Mouse (Mus musculus): ENCODE results near the gene Hook2. TPM values are rescaled to one million over a fixed set of nuclear protein-coding genes. Genes with fewer than 3 reads are reported as not detected.
A peak's percentile ranks its signal among the peaks of the same experiment; 100 is the strongest.

Gene Hook2
- polyA plus RNA-seq, 1 experiment from 2014 or later, result 7.3 TPM

GRCm38 (mm10) chr8:85021514-85022055 lies 31.2 kb downstream of the Hook2 start:
- Histone ChIP-seq H3K27ac (replicated peaks) (no peak overlapping the region), H3K4me3 (no peak overlapping the region), H3K36me3 (peaks cover 70% of the 10 kb centered on the region), H3K9me3 (no peaks in the 10 kb centered on the region), H3K4me1 (peaks cover 21% of the 10 kb centered on the region), H3K4me2 (no peak overlapping the region), H3K9ac (no peak overlapping the region), H3K27me3 (replicated peaks) (no peaks in the 10 kb centered on the region)
- no peak for ATAC-seq (ENCODE audit: extremely low read depth, insufficient number of reproducible peaks, low FRiP score, low TSS enrichment)
- WGBS, result 92% methylated on average over 3 of the region's 3 CpGs

DNA sequence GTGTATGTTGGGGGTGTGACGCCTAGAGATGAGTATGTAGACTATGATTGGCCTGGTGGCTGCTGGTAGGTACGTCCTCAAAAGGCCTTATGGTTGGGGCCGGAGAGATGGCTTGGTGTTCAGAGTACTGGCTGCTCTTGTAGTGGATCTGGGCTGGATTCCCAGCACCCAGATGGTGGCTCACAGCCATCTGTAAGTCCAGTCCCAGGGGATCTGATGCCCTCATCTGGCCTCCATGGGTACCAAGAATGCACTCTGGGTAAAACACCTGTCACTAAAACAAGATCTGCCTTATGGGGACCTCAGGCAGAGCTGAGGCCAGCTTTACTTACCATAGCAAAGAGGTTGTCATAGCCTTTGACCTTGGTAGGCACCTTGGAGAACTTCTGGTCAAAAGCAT lies 33.4 kb downstream of the Hook2 start:
- peaks cover 53% of the 10 kb centered on the region for H3K36me3 ChIP-seq
- H3K27me3 ChIP-seq (replicated peaks), result no peaks in the 10 kb centered on the region
- ATAC-seq (ENCODE audit: extremely low read depth, insufficient number of reproducible peaks, low FRiP score, low TSS enrichment), result no peak
- H3K27ac ChIP-seq (replicated peaks), result no peak overlapping the region
- H3K4me2 ChIP-seq, result peak overlapping the region; percentile 91
- no peaks in the 10 kb centered on the region for H3K9me3 ChIP-seq
- H3K4me1 ChIP-seq, result peaks cover 33% of the 10 kb centered on the region
- WGBS, result 85% methylated on average over 3 of the region's 3 CpGs
- 0 out of 2 replicates have a peak overlapping the region, but pooled peaks have one; percentile 92 for H3K9ac ChIP-seq
- H3K4me3 ChIP-seq, result peak overlapping the region; percentile 85

DNA sequence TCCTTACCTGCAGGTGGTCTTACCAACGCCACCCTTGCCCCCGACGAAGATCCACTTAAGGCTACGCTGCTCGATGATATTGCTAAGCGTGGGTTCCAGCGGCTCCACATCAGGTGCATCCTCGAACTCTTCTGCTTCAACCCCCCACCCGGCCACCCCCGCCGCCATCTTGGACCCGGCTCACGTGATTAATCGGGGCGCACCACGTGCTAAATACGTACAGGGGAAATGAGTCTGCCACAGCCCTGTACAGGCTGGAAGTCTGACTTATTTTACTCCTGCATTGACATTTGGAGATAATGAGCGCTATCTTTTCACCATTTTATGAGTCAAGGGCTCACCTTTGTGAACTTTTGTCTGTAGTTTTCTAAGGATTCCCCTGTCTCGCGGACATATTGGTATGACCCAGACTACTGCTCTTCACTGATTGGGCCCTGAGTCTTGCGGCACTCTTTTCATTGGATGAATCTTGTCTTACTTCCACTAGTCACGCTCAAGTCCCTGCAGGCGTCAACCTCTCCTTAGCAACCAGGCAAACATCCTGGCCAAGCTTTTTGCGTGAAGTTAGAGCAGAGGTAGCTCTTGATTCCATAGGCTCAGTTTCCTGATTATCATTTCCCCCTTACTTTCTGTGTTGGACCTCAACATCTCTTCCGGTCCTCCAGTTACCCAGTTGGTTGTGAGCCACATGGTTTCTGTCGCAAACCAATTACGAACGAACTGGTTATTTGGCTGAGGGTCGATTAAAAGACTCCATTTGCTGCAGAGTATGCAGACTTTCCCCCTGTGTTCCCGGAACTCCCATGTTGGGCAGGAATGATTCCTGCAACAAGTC lies 34.9 kb downstream of the Hook2 start, which contains the start of gene Asna1:
Gene Asna1 (minus strand): TSS at position 184 of the 835 bp plus-strand sequence.
- Histone ChIP-seq H3K4me2 (peak within 1 kb of the TSS; percentile 91), H3K36me3 (peaks cover 52% of the 10 kb centered on the region), H3K9me3 (no peaks in the 10 kb centered on the region), H3K27me3 (replicated peaks) (no peaks in the 10 kb centered on the region), H3K27ac (replicated peaks) (peak within 1 kb of the TSS; percentile 88), H3K4me1 (peaks cover 41% of the 10 kb centered on the region), H3K4me3 (peak within 1 kb of the TSS; percentile 85), H3K9ac (peak within 1 kb of the TSS; percentile 92)
- peak; percentile 78; the same call in 1 of the 2 replicates for ATAC-seq (ENCODE audit: extremely low read depth, insufficient number of reproducible peaks, low FRiP score, low TSS enrichment)
- WGBS, result 4% methylated on average over 30 of the region's 30 CpGs

GRCm38 (mm10) chr8:85026670-85027515 lies 36.5 kb downstream of the Hook2 start, which contains the start of gene Trir:
TSS of gene Trir (plus strand) at chr8:85026823.
- peak; percentile 80 for ATAC-seq (ENCODE audit: extremely low read depth, insufficient number of reproducible peaks, low FRiP score, low TSS enrichment)
- H3K36me3 ChIP-seq, result peaks cover 52% of the 10 kb centered on the region
- H3K27me3 ChIP-seq (replicated peaks), result no peaks in the 10 kb centered on the region
- H3K4me3 ChIP-seq, result peak within 1 kb of the TSS; percentile 85
- H3K9me3 ChIP-seq, result no peaks in the 10 kb centered on the region
- H3K4me1 ChIP-seq, result peaks cover 41% of the 10 kb centered on the region
- WGBS, result under 1% methylated on average over 71 of the region's 75 CpGs
- peak within 1 kb of the TSS; percentile 88 for H3K27ac ChIP-seq (replicated peaks)
- H3K4me2 ChIP-seq, result peak within 1 kb of the TSS; percentile 91
- peak within 1 kb of the TSS; percentile 99 for H3K9ac ChIP-seq

GRCm38 (mm10) chr8:85027516-85027855 lies 37.1 kb downstream of the Hook2 start:
- Histone ChIP-seq H3K9me3 (no peaks in the 10 kb centered on the region), H3K4me1 (peaks cover 41% of the 10 kb centered on the region), H3K27ac (replicated peaks) (peak overlapping the region; percentile 88), H3K9ac (peak overlapping the region; percentile 99), H3K4me2 (peak overlapping the region; percentile 91), H3K4me3 (peak overlapping the region; percentile 85), H3K27me3 (replicated peaks) (no peaks in the 10 kb centered on the region), H3K36me3 (peaks cover 52% of the 10 kb centered on the region)
- under 1% methylated on average over 13 of the region's 13 CpGs for WGBS
- no peak for ATAC-seq (ENCODE audit: extremely low read depth, insufficient number of reproducible peaks, low FRiP score, low TSS enrichment)

- Histone ChIP-seq H3K4me1 (peaks cover 41% of the 10 kb centered on the region), H3K9me3 (no peaks in the 10 kb centered on the region), H3K4me2 (peak overlapping the region; percentile 91), H3K36me3 (peaks cover 52% of the 10 kb centered on the region), H3K9ac (peak overlapping the region; percentile 99), H3K27ac (replicated peaks) (no peak overlapping the region), H3K4me3 (peak overlapping the region; percentile 85), H3K27me3 (replicated peaks) (no peaks in the 10 kb centered on the region)
- WGBS, result 17% methylated on average over 2 of the region's 2 CpGs
- no peak for ATAC-seq (ENCODE audit: extremely low read depth, insufficient number of reproducible peaks, low FRiP score, low TSS enrichment)
These were observed 37.5 kb downstream of the Hook2 start for GRCm38 (mm10) chr8:85027922-85028321.

DNA sequence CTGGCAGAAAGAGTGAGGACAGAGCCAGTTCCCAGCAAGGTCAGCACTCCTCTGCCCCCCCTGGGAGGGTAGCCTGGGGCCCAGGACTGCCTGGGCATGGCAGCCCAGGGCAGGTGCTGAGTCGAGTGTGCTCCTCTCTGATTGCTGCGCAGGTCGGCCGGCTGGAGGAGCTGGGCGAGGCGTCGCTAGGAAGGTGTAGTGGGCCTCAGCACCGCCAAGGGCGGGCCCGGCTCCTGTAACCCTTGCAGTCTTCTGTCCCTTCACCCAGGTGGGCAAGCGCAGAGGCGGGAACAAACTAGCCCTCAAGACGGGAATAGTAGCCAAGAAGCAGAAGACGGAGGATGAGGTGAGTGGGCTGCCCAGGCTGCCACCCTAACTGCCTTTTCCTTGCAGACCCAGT lies 38.9 kb downstream of the Hook2 start:
- no peaks in the 10 kb centered on the region for H3K9me3 ChIP-seq
- H3K4me3 ChIP-seq, result peak overlapping the region; percentile 85
- peak overlapping the region; percentile 91 for H3K4me2 ChIP-seq
- no peak for ATAC-seq (ENCODE audit: extremely low read depth, insufficient number of reproducible peaks, low FRiP score, low TSS enrichment)
- H3K9ac ChIP-seq, result peak overlapping the region; percentile 99; the same call in 1 of the 2 replicates
- no peaks in the 10 kb centered on the region for H3K27me3 ChIP-seq (replicated peaks)
- 88% methylated on average over 14 of the region's 14 CpGs for WGBS
- H3K36me3 ChIP-seq, result peaks cover 52% of the 10 kb centered on the region
- no peak overlapping the region for H3K27ac ChIP-seq (replicated peaks)
- H3K4me1 ChIP-seq, result peaks cover 39% of the 10 kb centered on the region

- H3K4me2 ChIP-seq, result no peak overlapping the region
- H3K27me3 ChIP-seq (replicated peaks), result no peaks in the 10 kb centered on the region
- H3K4me3 ChIP-seq, result no peak overlapping the region
- no peak for ATAC-seq (ENCODE audit: extremely low read depth, insufficient number of reproducible peaks, low FRiP score, low TSS enrichment)
- H3K27ac ChIP-seq (replicated peaks), result no peak overlapping the region
- no peaks in the 10 kb centered on the region for H3K9me3 ChIP-seq
- peaks cover 52% of the 10 kb centered on the region for H3K36me3 ChIP-seq
- WGBS, result 76% methylated on average over 4 of the region's 4 CpGs
- no peak overlapping the region for H3K9ac ChIP-seq
- peaks cover 41% of the 10 kb centered on the region for H3K4me1 ChIP-seq
These were observed 42.4 kb downstream of the Hook2 start for GRCm38 (mm10) chr8:85032622-85033311.

DNA sequence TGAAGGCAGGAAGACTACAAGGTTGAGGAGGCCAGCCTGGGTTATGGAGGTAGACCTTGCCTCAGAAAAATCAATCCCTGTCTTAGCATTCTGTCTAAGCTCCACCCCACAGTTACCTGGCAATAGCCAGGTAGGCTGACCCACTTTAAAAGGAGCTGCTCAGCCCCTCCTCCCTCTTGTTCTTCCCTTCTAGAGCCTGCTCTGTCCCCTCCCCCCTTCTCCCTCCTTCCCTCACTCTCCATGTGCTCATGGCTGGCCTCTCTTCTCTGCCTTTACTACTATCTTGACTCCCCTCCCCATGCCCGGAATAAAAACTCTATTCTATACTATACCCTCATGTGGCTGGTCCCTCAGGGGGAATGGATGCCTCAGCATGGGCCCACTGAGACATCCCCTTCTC lies 43.5 kb downstream of the Hook2 start:
- Histone ChIP-seq H3K27ac (replicated peaks) (no peak overlapping the region), H3K9ac (no peak overlapping the region), H3K27me3 (replicated peaks) (no peaks in the 10 kb centered on the region), H3K36me3 (peaks cover 52% of the 10 kb centered on the region), H3K4me1 (peaks cover 38% of the 10 kb centered on the region), H3K9me3 (no peaks in the 10 kb centered on the region), H3K4me3 (no peak overlapping the region), H3K4me2 (peak overlapping the region; percentile 96; the same call in 1 of the 2 replicates)
- WGBS, result 55% methylated on average over 1 of the region's 1 CpGs
- ATAC-seq (ENCODE audit: extremely low read depth, insufficient number of reproducible peaks, low FRiP score, low TSS enrichment), result no peak

DNA sequence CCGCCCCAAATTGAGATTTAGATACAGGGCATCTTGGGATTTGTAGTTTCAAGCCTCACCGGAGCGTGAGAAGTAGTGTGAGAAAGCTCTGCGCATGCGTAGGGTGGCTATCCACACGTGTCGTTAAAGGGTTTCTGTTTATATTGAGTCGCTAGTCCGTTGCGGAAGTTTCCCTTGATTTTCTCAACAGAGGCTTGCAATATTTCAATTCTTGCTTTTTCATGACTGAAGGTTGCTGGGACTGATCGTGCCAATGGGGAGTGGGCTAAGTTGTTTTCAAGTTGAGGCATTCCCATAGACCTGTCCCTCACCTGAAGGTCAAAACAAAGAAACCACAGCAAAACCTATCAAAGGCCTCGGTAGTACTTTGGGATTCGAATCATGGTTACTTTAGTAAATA lies 44.4 kb downstream of the Hook2 start:
- ATAC-seq (ENCODE audit: extremely low read depth, insufficient number of reproducible peaks, low FRiP score, low TSS enrichment), result no peak
- peaks cover 37% of the 10 kb centered on the region for H3K4me1 ChIP-seq
- peak overlapping the region; percentile 96 for H3K4me2 ChIP-seq
- H3K9me3 ChIP-seq, result no peaks in the 10 kb centered on the region
- peaks cover 44% of the 10 kb centered on the region for H3K36me3 ChIP-seq
- H3K27me3 ChIP-seq (replicated peaks), result no peaks in the 10 kb centered on the region
- peak overlapping the region; percentile 84 for H3K9ac ChIP-seq
- 5% methylated on average over 13 of the region's 13 CpGs for WGBS
- peak overlapping the region; percentile 83; the same call in 1 of the 2 replicates for H3K27ac ChIP-seq (replicated peaks)
- H3K4me3 ChIP-seq, result peak overlapping the region; percentile 71

Data from heart, embryonic 13.5 days (tissue).